Mouse (Mus musculus): ENCODE data around the gene Ptcd1. TPM values are rescaled to one million over a fixed set of nuclear protein-coding genes. Genes with fewer than 3 reads are reported as not detected.

Gene Ptcd1
- polyA plus RNA-seq, 1 experiment from 2014 or later, result 19.6 TPM

DNA sequence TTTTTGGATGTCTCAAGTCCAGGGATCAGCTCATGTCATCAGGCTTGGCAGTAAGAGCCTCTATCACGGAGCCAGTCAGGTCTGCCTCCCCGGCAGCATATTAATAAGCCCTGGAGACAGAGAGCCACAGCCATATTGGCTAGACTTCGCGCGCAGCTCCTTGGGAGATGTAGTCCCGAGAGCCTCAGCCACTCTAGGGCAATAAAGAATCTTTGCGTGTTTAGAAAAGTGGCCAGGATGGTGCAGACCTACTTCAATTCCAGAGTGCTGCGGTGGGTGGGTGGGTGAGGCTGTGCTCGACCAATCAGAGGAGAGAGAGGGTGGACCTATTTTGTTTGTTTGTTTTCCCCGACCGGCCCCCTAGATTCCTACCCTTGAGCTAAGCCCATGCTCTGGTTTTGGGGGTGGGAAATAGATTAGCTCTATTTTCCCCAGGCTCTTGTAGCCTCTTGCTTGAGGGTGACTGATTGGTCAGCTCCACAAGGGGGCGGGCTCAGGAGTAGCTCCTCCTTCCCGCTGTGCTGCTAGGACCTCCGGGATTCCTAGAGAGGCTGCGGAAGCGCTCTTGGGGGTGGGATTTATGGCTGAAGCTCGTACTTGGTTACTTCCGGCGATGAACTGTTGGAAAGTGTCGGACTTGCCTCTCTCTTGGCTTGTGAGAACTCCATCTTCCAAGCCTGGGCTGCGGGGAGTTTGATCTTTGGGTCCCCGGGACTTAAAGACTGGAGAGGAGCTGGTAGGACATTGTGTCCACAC lies 37.2 kb upstream of the Ptcd1 start, which contains the start of gene Zkscan5:
Zkscan5 (plus strand) TSS at position 627 of the 756 bp plus-strand sequence.
- under 1% methylated on average over 22 of the region's 22 CpGs for WGBS
- Histone ChIP-seq H3K4me3 (ENCODE audit: low read length) (peak within 1 kb of the TSS; percentile 62), H3K4me1 (ENCODE audit: control insufficient read depth, insufficient read depth, low read depth, low read length) (peaks cover 21% of the 10 kb centered on the region), H3K9ac (ENCODE audit: low read depth, low read length) (peak within 1 kb of the TSS; percentile 68), H3K4me2 (ENCODE audit: low read length) (peak within 1 kb of the TSS; percentile 70), H3K9me3 (ENCODE audit: control insufficient read depth, low read length) (no peaks in the 10 kb centered on the region), H3K27me3 (replicated peaks; ENCODE audit: control insufficient read depth, insufficient read depth, low read length) (no peaks in the 10 kb centered on the region), H3K36me3 (ENCODE audit: control insufficient read depth, insufficient read depth, low read length) (no peaks in the 10 kb centered on the region), H3K27ac (ENCODE audit: low read depth, low read length) (peak within 1 kb of the TSS; percentile 79)
- ATAC-seq, result peak; percentile 96

DNA sequence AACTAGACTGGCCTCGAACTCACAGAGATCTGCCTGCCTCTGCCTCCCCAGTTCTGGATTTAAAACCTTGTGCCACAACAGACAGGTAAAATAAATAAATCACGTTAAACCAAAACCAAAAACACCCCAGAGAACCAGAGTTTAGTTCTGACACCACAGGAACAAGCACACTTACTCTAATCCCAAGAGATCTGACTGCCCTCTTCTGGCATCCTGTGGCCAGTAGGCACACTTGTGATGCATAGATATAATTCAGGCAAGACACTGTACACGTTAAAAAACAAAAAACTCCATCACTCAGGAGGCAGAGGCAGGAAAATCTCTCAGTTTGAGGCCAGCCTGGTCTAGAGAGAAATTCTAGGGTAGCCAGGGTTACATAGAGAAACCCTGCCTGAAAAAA lies 35.5 kb upstream of the Ptcd1 start:
- no peaks in the 10 kb centered on the region for H3K9me3 ChIP-seq (ENCODE audit: control insufficient read depth, low read length)
- no peak overlapping the region for H3K27ac ChIP-seq (ENCODE audit: low read depth, low read length)
- no peaks in the 10 kb centered on the region for H3K36me3 ChIP-seq (ENCODE audit: control insufficient read depth, insufficient read depth, low read length)
- WGBS, result 51% methylated on average over 3 of the region's 3 CpGs
- H3K4me2 ChIP-seq (ENCODE audit: low read length), result no peak overlapping the region
- no peak overlapping the region for H3K4me3 ChIP-seq (ENCODE audit: low read length)
- peaks cover 21% of the 10 kb centered on the region for H3K4me1 ChIP-seq (ENCODE audit: control insufficient read depth, insufficient read depth, low read depth, low read length)
- no peaks in the 10 kb centered on the region for H3K27me3 ChIP-seq (replicated peaks; ENCODE audit: control insufficient read depth, insufficient read depth, low read length)
- H3K9ac ChIP-seq (ENCODE audit: low read depth, low read length), result no peak overlapping the region
- ATAC-seq, result no peak

DNA sequence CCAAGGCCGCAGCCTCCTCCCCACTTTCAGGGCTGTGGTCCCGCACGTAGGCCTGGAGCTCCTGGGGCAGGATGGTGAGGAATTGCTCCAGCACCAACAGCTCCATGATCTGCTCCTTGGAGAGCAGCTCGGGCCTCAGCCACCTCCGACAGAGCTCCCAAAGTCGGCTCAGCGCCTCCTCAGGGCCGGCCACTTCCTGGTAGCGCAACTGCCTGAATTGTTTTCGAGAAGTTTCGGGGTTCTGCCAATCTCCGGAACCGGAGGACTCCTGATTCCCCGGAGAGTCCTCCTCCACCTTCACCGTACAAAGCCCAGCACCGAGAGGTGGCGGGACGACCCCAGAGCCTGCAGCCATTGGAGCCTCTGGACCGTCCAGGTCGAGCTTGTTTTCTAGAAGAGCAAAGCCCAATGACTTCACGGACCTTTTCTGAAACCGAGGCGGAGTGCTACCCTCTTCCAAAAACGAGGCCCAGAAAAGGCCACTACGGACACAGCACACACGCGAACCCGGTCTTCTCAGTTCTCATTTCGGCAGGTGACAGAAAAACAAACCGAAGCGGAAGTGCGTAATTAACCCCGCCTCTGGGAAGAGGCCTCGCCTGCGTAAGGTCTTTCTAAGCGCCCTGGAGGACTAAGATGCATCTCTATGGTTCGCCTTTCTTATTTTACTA lies 34.5 kb upstream of the Ptcd1 start, which contains the start of gene Zkscan14:
Zkscan14 (minus strand) TSS at position 548 of the 671 bp plus-strand sequence.
- Histone ChIP-seq H3K4me3 (ENCODE audit: low read length) (peak within 1 kb of the TSS; percentile 76), H3K4me2 (ENCODE audit: low read length) (peak within 1 kb of the TSS; percentile 99), H3K9ac (ENCODE audit: low read depth, low read length) (peak within 1 kb of the TSS; percentile 82), H3K27ac (ENCODE audit: low read depth, low read length) (peak within 1 kb of the TSS; percentile 59), H3K9me3 (ENCODE audit: control insufficient read depth, low read length) (no peaks in the 10 kb centered on the region), H3K36me3 (ENCODE audit: control insufficient read depth, insufficient read depth, low read length) (0 out of 2 replicates have a peak, but pooled peaks cover 2% of the 10 kb centered on the region), H3K27me3 (replicated peaks; ENCODE audit: control insufficient read depth, insufficient read depth, low read length) (no peaks in the 10 kb centered on the region), H3K4me1 (ENCODE audit: control insufficient read depth, insufficient read depth, low read depth, low read length) (peaks cover 21% of the 10 kb centered on the region)
- 2% methylated on average over 37 of the region's 37 CpGs for WGBS
- peak; percentile 25; the same call in 1 of the 2 replicates for ATAC-seq

DNA sequence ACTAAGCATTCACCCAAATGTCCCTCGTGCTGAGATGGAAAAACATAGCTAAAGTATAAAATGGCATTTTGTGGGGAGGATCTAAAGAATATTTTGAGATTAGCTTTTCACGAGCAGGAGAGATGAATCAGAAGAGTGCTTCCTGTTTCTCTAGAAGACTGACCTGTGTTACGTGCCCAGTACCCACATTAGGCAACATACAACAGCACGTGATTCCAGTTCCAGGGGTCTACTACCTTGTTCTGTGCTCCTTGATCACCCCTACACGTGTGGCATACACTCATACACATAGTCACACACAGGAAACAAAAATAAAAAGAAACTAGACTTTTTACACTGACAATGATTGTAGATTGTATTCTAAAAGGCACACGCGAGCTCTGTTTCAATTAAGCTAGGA lies 33.5 kb upstream of the Ptcd1 start:
- Histone ChIP-seq H3K4me2 (ENCODE audit: low read length) (no peak overlapping the region; the same call in 1 of the 2 replicates), H3K27me3 (replicated peaks; ENCODE audit: control insufficient read depth, insufficient read depth, low read length) (no peaks in the 10 kb centered on the region), H3K36me3 (ENCODE audit: control insufficient read depth, insufficient read depth, low read length) (peaks cover 7% of the 10 kb centered on the region), H3K27ac (ENCODE audit: low read depth, low read length) (no peak overlapping the region), H3K9ac (ENCODE audit: low read depth, low read length) (no peak overlapping the region), H3K9me3 (ENCODE audit: control insufficient read depth, low read length) (no peaks in the 10 kb centered on the region), H3K4me3 (ENCODE audit: low read length) (no peak overlapping the region), H3K4me1 (ENCODE audit: control insufficient read depth, insufficient read depth, low read depth, low read length) (peaks cover 16% of the 10 kb centered on the region)
- no peak for ATAC-seq
- WGBS, result 80% methylated on average over 7 of the region's 7 CpGs

DNA sequence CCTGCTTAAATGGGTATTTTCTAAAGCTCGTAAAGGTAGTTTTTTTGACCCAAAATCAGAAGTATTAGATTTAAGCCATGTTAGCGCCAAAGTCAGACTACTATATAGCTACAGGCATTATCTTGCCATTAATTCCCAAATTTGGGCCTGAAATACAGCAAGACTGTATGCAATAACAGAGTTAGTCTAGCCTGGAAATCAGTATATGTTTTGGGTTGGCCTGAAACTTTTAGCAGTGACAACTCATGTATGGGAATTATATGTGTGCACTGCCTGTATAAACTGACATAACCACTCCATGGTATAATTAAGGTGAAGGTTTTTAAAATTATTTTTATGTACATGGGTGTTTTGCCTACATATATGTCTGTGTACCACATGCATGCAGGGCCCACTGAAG lies 25.1 kb upstream of the Ptcd1 start, which contains the start of gene Atp5j2:
Atp5j2 (minus strand) TSS at position 101 of the 400 bp plus-strand sequence.
- peaks cover 25% of the 10 kb centered on the region for H3K36me3 ChIP-seq (ENCODE audit: control insufficient read depth, insufficient read depth, low read length)
- peak within 1 kb of the TSS; percentile 77 for H3K4me3 ChIP-seq (ENCODE audit: low read length)
- peak within 1 kb of the TSS; percentile 76 for H3K27ac ChIP-seq (ENCODE audit: low read depth, low read length)
- H3K4me2 ChIP-seq (ENCODE audit: low read length), result peak within 1 kb of the TSS; percentile 90
- H3K27me3 ChIP-seq (replicated peaks; ENCODE audit: control insufficient read depth, insufficient read depth, low read length), result no peaks in the 10 kb centered on the region
- H3K9ac ChIP-seq (ENCODE audit: low read depth, low read length), result peak within 1 kb of the TSS; percentile 76
- peaks cover 19% of the 10 kb centered on the region for H3K4me1 ChIP-seq (ENCODE audit: control insufficient read depth, insufficient read depth, low read depth, low read length)
- H3K9me3 ChIP-seq (ENCODE audit: control insufficient read depth, low read length), result no peaks in the 10 kb centered on the region
- ATAC-seq, result no peak
- WGBS, result 91% methylated on average over 2 of the region's 2 CpGs

DNA sequence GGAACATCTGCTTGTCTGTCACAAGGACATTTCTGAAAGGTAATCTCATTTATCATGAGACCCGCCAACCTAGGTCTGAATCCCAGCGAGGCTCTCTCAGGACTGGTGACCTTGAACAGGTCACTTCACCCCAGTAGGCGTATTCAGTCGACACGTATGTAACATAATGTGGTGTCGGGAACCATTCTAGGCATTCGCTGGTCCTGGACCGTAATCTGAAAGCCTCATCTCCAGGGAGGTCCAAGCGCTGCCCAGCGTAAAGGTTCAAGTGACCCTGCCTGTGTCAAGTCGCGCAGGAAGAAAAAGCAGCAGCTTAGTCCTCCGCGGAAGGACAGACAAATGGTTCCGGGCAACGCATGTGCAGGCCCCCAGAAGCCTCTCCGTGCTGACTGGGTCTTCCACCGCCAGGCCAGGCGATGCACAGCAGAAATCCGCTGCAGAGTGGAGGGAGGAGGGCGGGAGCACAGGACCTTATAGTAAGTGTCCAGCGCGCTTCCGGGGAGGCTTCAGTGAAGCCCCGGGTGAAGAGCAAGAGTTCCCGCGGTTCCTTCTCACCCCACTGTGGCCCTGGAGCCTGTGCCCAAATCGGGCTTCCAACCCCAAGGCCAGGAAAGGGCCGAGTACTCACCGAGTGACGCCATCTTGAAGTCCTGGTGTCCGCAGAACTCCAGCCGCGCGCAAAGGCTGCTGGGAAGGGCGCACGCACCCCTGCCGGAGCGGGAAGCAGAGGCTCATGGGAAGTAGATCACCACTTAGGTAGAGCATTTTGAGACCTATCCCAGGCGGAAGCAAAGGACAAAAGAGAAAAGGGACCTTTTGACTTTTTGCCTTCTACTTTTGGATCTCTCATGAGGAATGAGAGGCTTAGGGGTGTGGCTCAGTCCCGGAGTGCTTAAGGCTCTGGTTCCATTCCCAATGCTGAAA lies 24.2 kb upstream of the Ptcd1 start:
- Histone ChIP-seq H3K4me1 (ENCODE audit: control insufficient read depth, insufficient read depth, low read depth, low read length) (peaks cover 19% of the 10 kb centered on the region), H3K27me3 (replicated peaks; ENCODE audit: control insufficient read depth, insufficient read depth, low read length) (no peaks in the 10 kb centered on the region), H3K9me3 (ENCODE audit: control insufficient read depth, low read length) (no peaks in the 10 kb centered on the region), H3K9ac (ENCODE audit: low read depth, low read length) (peak overlapping the region; percentile 76), H3K4me2 (ENCODE audit: low read length) (peak overlapping the region; percentile 90), H3K27ac (ENCODE audit: low read depth, low read length) (peak overlapping the region; percentile 76), H3K36me3 (ENCODE audit: control insufficient read depth, insufficient read depth, low read length) (peaks cover 30% of the 10 kb centered on the region), H3K4me3 (ENCODE audit: low read length) (peak overlapping the region; percentile 77)
- ATAC-seq, result peak; percentile 89
- WGBS, result under 1% methylated on average over 41 of the region's 41 CpGs

DNA sequence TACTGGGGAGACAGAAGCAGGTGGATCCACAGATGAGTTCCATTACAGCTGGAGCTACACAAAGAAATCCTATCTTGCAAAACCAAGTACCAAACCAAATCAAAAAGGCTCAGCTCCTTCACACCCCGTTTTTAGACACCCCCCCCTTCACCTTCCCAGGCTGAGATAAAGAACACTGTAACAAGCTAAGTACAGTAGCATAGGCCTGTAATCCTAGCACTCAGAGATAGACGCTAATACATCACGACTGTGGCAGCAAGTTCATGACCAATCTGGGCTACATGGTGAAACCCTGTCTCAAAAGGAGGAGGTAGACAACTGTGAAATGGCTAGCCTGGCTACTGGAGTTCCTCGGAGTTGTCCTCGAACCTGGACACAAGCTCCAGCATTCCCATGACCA lies 23.5 kb upstream of the Ptcd1 start:
- H3K4me3 ChIP-seq (ENCODE audit: low read length), result peak overlapping the region; percentile 77
- no peaks in the 10 kb centered on the region for H3K9me3 ChIP-seq (ENCODE audit: control insufficient read depth, low read length)
- WGBS, result 57% methylated on average over 5 of the region's 5 CpGs
- peak; percentile 4; the same call in 1 of the 2 replicates for ATAC-seq
- peak overlapping the region; percentile 76 for H3K9ac ChIP-seq (ENCODE audit: low read depth, low read length)
- peaks cover 19% of the 10 kb centered on the region for H3K4me1 ChIP-seq (ENCODE audit: control insufficient read depth, insufficient read depth, low read depth, low read length)
- peak overlapping the region; percentile 90 for H3K4me2 ChIP-seq (ENCODE audit: low read length)
- no peak overlapping the region for H3K27ac ChIP-seq (ENCODE audit: low read depth, low read length)
- no peaks in the 10 kb centered on the region for H3K27me3 ChIP-seq (replicated peaks; ENCODE audit: control insufficient read depth, insufficient read depth, low read length)
- peaks cover 32% of the 10 kb centered on the region for H3K36me3 ChIP-seq (ENCODE audit: control insufficient read depth, insufficient read depth, low read length)

DNA sequence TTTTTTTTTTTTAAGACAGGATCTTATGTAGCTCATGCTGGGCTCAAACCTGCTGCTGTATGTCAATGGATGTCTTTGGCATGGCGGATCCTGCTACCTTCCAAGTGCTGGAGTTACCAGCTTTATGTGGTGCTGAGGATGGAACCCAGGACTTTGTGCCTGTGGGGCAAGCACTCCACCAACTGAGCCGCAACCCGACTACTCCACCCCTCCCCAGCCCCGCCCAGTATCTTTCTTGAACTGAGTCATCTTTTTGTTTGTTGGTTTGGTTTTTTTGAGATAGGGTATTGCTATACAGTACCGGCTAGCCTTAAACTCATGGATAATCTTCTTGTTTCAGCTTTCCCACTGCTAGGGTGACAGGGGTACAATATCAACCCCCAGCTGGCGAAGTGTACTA lies 22.5 kb upstream of the Ptcd1 start:
- WGBS, result 91% methylated on average over 6 of the region's 6 CpGs

More for the DNA sequence above, 22.5 kb upstream of the Ptcd1 start:
- H3K4me3 ChIP-seq (ENCODE audit: low read length), result no peak overlapping the region
- no peaks in the 10 kb centered on the region for H3K9me3 ChIP-seq (ENCODE audit: control insufficient read depth, low read length)
- no peak overlapping the region for H3K4me2 ChIP-seq (ENCODE audit: low read length)
- ATAC-seq, result no peak
- no peak overlapping the region for H3K27ac ChIP-seq (ENCODE audit: low read depth, low read length)
- peaks cover 27% of the 10 kb centered on the region for H3K36me3 ChIP-seq (ENCODE audit: control insufficient read depth, insufficient read depth, low read length)
- H3K4me1 ChIP-seq (ENCODE audit: control insufficient read depth, insufficient read depth, low read depth, low read length), result peaks cover 19% of the 10 kb centered on the region
- no peaks in the 10 kb centered on the region for H3K27me3 ChIP-seq (replicated peaks; ENCODE audit: control insufficient read depth, insufficient read depth, low read length)
- no peak overlapping the region for H3K9ac ChIP-seq (ENCODE audit: low read depth, low read length)
